Mouse (Mus musculus) hindbrain, embryonic 13.5 days (tissue): ENCODE data around the gene Crhbp. TPM values are rescaled to one million over a fixed set of nuclear protein-coding genes. Genes with fewer than 3 reads are reported as not detected.

Source experiments
- ATAC-seq: fragments of 200-750 bp; cut with Nextera tagmentation; 2 replicates; pipeline ENCODE4 v1.8.0; 2017; ENCODE audit warnings: moderate TSS enrichment; ENCODE audit not compliant: low FRiP score
- H3K27ac ChIP-seq: fragments of 300-500 bp; sonication (generic); 2 replicates; pipeline ENCODE4 v1.5.1; 2015; ENCODE audit warnings: inconsistent platforms, mild to moderate bottlenecking, moderate library complexity
- H3K27me3 ChIP-seq: fragments of 300-500 bp; sonication (generic); 2 replicates; pipeline ENCODE4 v1.6.1; 2015; ENCODE audit warnings: mild to moderate bottlenecking, inconsistent platforms
- H3K36me3 ChIP-seq: fragments of 300-500 bp; sonication (generic); 2 replicates; pipeline ENCODE4 v1.6.1; 2015; ENCODE audit warnings: mild to moderate bottlenecking, inconsistent platforms
- H3K4me1 ChIP-seq: fragments of 300-500 bp; sonication (generic); replicated peaks from 2 replicates; pipeline ENCODE4 v1.6.1; 2015; ENCODE audit warnings: inconsistent platforms
- H3K4me2 ChIP-seq: fragments of 300-500 bp; sonication (generic); 2 replicates; pipeline ENCODE4 v1.6.1; 2015; ENCODE audit warnings: inconsistent platforms, mild to moderate bottlenecking, moderate library complexity
- H3K4me3 ChIP-seq: fragments of 300-500 bp; sonication (generic); 2 replicates; pipeline ENCODE4 v1.5.1; 2015; ENCODE audit warnings: mild to moderate bottlenecking, inconsistent platforms
- H3K9ac ChIP-seq: fragments of 300-500 bp; sonication (generic); 2 replicates; pipeline ENCODE4 v1.6.1; 2015; ENCODE audit warnings: mild to moderate bottlenecking, inconsistent platforms
- H3K9me3 ChIP-seq: fragments of 300-500 bp; sonication (generic); 2 replicates; pipeline ENCODE4 v1.6.1; 2016; ENCODE audit warnings: inconsistent platforms
- WGBS: fragments of 180-500 bp; shearing (Covaris S2); methylation state at CpG from one replicate; pipeline ENCODE4 v1.1.7; 2015; 5-methylcytosine and 5-hydroxymethylcytosine counted together
- polyA plus RNA-seq: library from polyadenylated mRNA; unstranded; fragments of >200 nt; fragmentation: Nextera tagmentation; extraction: Ambion mirVana; gene quantifications from 2 replicates; pipeline ENCODE4 v1.2.1, GENCODE M21; 2015

The Crhbp gene
- polyA plus RNA-seq, 1 experiment from 2014 or later, result 8.4 TPM

DNA sequence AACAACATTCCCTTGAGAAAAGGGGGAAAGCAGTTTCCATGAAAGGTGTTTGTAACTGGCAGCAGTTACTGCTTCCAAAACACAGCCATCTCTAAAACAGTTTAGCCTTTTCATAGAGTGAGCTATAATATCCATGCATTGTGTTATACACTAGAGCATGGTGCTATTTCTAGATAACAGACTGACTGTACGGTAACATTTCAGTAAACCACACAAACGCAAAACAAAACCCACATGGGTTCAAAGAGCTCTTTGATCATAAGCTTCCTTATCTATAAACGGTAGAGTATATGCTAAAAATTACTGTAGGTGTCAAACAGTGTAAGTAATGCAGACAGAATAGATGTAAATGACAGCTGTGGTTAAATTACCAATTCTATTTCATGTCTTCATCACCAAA, 5.0 kb upstream of the Crhbp start:
- Histone ChIP-seq H3K9me3 (no peaks in the 10 kb centered on the region), H3K9ac (no peak overlapping the region), H3K4me2 (no peak overlapping the region), H3K36me3 (no peaks in the 10 kb centered on the region), H3K27ac (no peak overlapping the region), H3K4me3 (no peak overlapping the region), H3K27me3 (peaks cover 14% of the 10 kb centered on the region), H3K4me1 (peaks cover under 1% of the 10 kb centered on the region; the same call in 1 of the 2 replicates)
- WGBS, result 80% methylated on average over 3 of the region's 3 CpGs
- ATAC-seq, result no peak

DNA sequence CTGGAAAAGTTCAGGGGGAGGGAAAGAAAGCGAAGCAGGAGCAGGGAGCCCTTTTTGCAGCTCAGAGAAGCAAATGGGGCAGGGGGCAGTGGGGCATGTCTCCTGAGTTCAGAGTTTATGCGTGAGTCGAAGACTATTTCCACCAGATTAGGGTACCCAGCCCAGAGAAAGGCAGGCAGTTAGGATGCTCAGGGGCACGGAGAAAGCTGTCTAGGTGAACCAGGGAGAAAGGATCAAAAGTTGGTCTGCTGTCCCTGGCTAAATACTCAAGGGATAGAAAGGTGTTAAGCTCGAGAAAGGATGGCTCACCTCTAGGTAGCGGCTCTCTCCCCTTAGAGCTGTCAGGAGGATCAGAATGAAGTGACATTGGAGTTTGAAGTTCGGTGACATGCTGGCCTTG, 433 bp downstream of the Crhbp start:
- WGBS, result 12% methylated on average over 7 of the region's 7 CpGs
- Histone ChIP-seq H3K36me3 (no peaks in the 10 kb centered on the region), H3K27me3 (peaks cover 45% of the 10 kb centered on the region), H3K4me3 (peak overlapping the region; percentile 47), H3K9ac (peak overlapping the region; percentile 66; the same call in 1 of the 2 replicates), H3K4me1 (peaks cover 22% of the 10 kb centered on the region), H3K4me2 (peak overlapping the region; percentile 89), H3K27ac (no peak overlapping the region), H3K9me3 (no peaks in the 10 kb centered on the region)
- no peak for ATAC-seq

DNA sequence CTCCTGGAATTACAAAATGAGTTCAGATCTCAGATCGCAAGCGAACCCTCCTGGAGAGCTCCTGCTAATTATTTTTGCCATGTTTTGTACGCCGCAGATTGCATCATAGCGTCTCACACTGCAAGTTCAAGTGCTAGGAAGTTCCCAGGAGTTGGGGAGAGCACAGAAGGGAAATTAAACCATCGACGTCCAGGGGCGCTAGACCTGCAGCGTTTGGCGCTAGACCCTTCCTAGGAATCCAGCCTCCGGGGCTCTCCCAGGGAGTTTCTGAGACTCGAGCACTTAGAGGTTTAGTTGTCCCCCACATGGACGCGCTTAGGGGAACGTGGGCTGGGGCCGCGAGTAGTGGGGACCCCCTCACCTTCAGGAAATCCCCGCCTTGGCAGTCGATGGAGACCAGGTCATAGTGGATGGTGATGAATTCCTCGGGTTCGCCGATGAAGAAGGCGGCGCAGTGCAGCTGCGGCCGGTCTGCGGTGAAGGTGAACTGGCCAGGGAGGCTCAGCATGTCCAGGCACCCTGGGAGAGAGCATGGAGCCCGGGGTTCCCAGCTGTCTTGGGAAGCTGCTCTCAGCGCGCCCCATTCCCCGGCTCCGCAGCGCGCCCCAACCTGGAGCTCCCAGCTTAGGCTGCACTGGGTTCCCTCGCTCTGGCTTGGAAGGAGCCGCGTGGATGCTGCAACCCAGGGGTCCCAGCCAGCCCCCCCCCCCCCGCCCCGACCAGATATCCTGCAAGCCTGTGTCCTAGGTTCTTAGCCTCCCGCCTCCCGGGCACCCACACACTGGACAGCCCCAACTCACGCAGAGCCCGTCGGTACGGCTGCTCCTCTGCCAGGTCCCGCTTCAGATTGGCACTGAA, 1.1 kb downstream of the Crhbp start:
- Histone ChIP-seq H3K9me3 (no peaks in the 10 kb centered on the region), H3K9ac (peak overlapping the region; percentile 66), H3K4me3 (peak overlapping the region; percentile 47), H3K4me2 (peak overlapping the region; percentile 89), H3K27me3 (peaks cover 45% of the 10 kb centered on the region), H3K27ac (no peak overlapping the region), H3K4me1 (peaks cover 22% of the 10 kb centered on the region), H3K36me3 (no peaks in the 10 kb centered on the region)
- 1% methylated on average over 46 of the region's 46 CpGs for WGBS
- peak; percentile 71 for ATAC-seq

DNA sequence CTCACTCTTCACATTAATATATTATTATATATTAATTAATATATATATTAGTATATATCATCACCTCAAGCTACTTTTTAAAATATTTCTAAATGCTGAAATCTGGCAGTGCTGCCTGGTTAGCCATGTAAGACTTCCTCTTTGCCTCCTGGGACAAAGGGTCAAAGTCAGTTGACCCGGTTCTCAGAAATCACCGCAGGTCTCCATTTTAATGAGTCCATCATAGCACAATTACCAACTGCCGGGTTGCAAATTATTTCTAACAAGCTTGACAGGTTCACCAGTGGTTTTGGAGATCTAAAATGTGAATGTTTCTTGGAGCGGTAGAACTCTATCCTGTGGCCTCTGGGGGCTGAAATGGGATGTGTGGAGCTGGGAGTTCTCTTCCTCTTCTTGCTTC, 1.8 kb downstream of the Crhbp start:
- no peaks in the 10 kb centered on the region for H3K36me3 ChIP-seq
- peak overlapping the region; percentile 89 for H3K4me2 ChIP-seq
- peaks cover 22% of the 10 kb centered on the region for H3K4me1 ChIP-seq
- H3K9me3 ChIP-seq, result no peaks in the 10 kb centered on the region
- H3K4me3 ChIP-seq, result peak overlapping the region; percentile 47; the same call in 1 of the 2 replicates
- no peak for ATAC-seq
- peaks cover 49% of the 10 kb centered on the region for H3K27me3 ChIP-seq
- 19% methylated on average over 4 of the region's 4 CpGs for WGBS
- no peak overlapping the region for H3K9ac ChIP-seq
- no peak overlapping the region for H3K27ac ChIP-seq

DNA sequence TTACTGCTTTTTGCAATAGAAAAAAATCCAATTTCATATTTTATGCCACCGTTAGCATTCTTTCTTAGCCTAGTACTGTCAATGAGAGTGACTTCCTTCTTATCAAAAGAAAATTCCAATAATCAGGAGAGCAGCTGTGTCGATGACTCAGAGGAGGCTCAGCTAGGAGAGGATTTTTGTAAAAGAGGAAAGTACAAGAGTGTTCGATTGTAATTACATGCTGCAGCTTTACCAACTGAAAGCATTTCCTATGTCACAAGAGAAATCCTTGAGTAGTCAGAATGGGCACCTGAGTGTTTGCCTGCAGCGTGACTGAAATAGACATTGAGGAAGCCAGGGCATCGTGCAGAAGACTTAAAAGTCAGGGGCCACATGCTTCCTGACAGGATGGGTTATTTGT, 5.2 kb downstream of the Crhbp start:
- H3K9me3 ChIP-seq, result no peaks in the 10 kb centered on the region
- peaks cover 38% of the 10 kb centered on the region for H3K27me3 ChIP-seq
- H3K4me3 ChIP-seq, result no peak overlapping the region
- no peak overlapping the region for H3K9ac ChIP-seq
- no peak overlapping the region for H3K4me2 ChIP-seq
- H3K36me3 ChIP-seq, result no peaks in the 10 kb centered on the region
- H3K27ac ChIP-seq, result no peak overlapping the region
- H3K4me1 ChIP-seq, result peaks cover 20% of the 10 kb centered on the region
- no peak for ATAC-seq
- WGBS, result 89% methylated on average over 5 of the region's 5 CpGs

DNA sequence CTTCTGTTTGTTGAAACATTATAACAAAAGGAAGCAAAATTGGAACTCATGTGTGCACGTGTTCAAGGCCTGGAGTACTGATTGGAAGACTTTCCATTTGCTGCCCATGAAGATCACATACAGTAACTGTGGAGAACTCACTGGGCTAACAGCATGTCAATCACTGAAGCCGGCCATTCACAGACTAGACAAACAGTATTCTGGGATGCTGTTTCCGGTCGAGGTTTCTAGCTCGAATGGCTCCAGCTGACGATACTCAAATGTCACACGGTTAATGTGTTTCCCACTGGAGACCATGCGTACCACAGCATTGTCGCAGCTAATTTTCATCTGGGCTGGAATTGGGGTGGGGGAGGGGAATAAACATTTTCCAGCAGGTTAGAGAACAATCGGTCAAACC, 13.0 kb downstream of the Crhbp start:
- H3K4me3 ChIP-seq, result no peak overlapping the region
- H3K27ac ChIP-seq, result no peak overlapping the region
- no peak overlapping the region for H3K9ac ChIP-seq
- 76% methylated on average over 10 of the region's 10 CpGs for WGBS
- no peaks in the 10 kb centered on the region for H3K36me3 ChIP-seq
- no peak overlapping the region for H3K4me2 ChIP-seq
- H3K27me3 ChIP-seq, result no peaks in the 10 kb centered on the region
- H3K9me3 ChIP-seq, result no peaks in the 10 kb centered on the region
- 0 out of 2 replicates have a peak, but pooled peaks cover 3% of the 10 kb centered on the region for H3K4me1 ChIP-seq
- ATAC-seq, result no peak

DNA sequence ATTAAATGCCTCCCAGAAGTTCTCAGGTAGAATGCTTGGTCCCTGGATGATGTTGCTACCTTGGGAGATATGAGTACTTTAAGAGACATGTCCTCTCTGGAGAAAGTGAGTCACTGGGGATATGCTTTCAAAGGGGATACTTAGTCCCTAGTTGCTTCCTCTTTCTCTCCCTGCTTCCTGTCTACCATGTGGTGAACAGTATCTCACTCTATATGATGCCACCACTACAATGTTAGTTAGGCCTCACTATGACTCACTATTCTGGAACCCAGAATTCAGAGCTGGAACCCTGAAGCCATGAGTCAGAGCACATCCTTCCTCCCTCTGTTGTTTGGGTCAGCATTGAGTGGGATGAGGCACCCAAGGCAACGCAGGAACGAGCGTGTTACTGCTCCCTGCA, 17.2 kb downstream of the Crhbp start:
- no peak overlapping the region for H3K27ac ChIP-seq
- H3K9ac ChIP-seq, result no peak overlapping the region
- peaks cover 13% of the 10 kb centered on the region for H3K4me1 ChIP-seq
- no peaks in the 10 kb centered on the region for H3K36me3 ChIP-seq
- no peaks in the 10 kb centered on the region for H3K27me3 ChIP-seq
- no peak overlapping the region for H3K4me3 ChIP-seq
- H3K9me3 ChIP-seq, result no peaks in the 10 kb centered on the region
- no peak overlapping the region for H3K4me2 ChIP-seq
- no peak for ATAC-seq
- 80% methylated on average over 3 of the region's 3 CpGs for WGBS

DNA sequence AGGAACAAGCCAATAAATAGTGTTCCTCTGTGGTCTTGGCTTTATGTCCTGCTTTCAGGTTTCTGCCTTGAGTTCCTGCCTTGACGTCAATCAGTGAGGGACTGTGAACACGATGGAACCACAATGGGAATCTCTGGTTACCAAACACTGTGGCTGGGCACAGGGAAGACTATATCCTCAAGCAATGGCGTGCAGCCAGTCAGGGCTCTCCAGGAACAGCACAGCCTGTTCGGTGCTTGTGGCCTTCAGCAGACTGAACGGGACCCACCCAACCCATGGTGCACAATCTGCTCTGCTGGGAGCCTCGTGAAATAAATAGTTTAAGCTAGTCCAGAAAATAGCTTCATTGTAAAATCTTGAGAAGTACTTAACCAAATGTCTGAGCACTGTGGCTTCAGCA, 18.3 kb downstream of the Crhbp start:
- Histone ChIP-seq H3K36me3 (no peaks in the 10 kb centered on the region), H3K27me3 (no peaks in the 10 kb centered on the region), H3K4me2 (no peak overlapping the region), H3K9ac (no peak overlapping the region), H3K9me3 (no peaks in the 10 kb centered on the region), H3K27ac (no peak overlapping the region), H3K4me1 (peaks cover 13% of the 10 kb centered on the region), H3K4me3 (no peak overlapping the region)
- 86% methylated on average over 6 of the region's 6 CpGs for WGBS
- ATAC-seq, result no peak

DNA sequence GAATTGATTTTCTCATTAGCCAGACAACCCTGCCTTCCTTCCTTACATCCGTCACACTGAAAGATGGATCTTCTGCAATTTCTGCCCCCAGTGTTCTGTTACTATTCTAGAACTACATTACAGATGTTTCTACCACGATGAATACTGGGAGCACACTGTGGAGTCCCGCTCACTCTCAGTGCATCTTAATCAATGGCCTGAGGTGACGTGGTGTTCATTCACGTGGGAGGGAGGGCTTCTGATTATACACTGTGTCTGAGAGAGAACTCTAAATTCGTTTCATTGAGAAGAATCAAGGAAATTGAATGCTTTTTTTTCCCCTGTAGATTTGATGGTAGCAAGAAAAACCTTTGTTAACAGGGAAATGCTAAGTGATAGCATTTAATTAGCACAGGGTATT, 19.2 kb downstream of the Crhbp start:
- no peaks in the 10 kb centered on the region for H3K9me3 ChIP-seq
- no peaks in the 10 kb centered on the region for H3K36me3 ChIP-seq
- peaks cover 13% of the 10 kb centered on the region for H3K4me1 ChIP-seq
- peak overlapping the region; percentile 8; the same call in 1 of the 2 replicates for H3K27ac ChIP-seq
- H3K4me3 ChIP-seq, result no peak overlapping the region
- H3K9ac ChIP-seq, result no peak overlapping the region
- ATAC-seq, result no peak
- WGBS, result 36% methylated on average over 6 of the region's 6 CpGs
- H3K4me2 ChIP-seq, result no peak overlapping the region
- H3K27me3 ChIP-seq, result no peaks in the 10 kb centered on the region

DNA sequence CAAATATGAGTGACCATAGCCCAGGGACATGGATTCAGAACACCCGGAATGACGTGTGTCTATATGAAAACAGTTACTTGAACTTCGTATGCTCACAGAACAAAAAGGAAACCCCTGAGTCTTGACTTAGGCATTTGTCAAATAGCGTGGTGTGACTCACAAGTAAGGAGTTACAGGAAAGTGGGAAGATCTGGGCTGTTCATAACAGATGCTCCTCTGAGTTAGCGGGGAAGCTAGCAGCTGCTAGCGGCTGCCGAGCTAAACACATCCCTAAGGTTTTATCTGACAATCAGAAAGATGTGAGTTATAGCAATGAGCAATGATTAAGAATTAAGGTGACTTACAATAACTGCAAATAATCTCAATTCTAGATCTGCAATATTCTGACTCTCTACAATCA, 19.8 kb downstream of the Crhbp start:
- WGBS, result 86% methylated on average over 7 of the region's 7 CpGs
- H3K36me3 ChIP-seq, result no peaks in the 10 kb centered on the region

DNA sequence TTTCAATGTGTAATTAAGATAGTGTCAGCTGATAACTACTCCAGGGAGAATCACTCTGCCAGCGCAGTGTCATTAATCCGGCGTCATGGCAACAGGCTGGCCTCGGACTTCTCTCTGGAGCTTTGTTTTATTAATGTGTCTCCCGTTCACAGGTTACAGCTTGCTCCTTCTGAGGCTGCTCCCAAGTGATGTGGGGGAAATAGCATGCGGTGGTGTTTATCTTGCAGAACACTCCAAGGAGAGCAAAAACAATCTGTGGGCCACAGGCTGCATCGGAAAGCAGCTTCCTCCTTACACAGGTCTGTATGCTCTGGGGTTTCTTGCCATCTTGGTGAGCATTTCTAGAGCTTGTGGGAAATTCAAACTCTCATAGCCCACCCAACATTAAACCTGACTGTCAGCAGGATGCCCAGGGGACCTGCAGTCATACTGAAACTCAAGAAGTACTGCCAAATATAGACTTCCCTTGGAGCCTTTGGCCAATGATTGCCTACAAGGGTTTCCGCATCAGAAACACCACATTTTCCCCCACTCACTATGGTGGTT, 25.4 kb downstream of the Crhbp start:
- Histone ChIP-seq H3K4me3 (no peak overlapping the region), H3K9me3 (no peaks in the 10 kb centered on the region), H3K4me1 (peaks cover 20% of the 10 kb centered on the region), H3K27ac (peak overlapping the region; percentile 83), H3K36me3 (no peaks in the 10 kb centered on the region), H3K27me3 (no peaks in the 10 kb centered on the region), H3K4me2 (peak overlapping the region; percentile 24), H3K9ac (no peak overlapping the region)
- peak; percentile 91 for ATAC-seq
- 25% methylated on average over 8 of the region's 8 CpGs for WGBS

More for the DNA sequence above, 19.8 kb downstream of the Crhbp start:
- Histone ChIP-seq H3K4me2 (no peak overlapping the region), H3K27me3 (no peaks in the 10 kb centered on the region), H3K4me3 (no peak overlapping the region), H3K27ac (no peak overlapping the region), H3K4me1 (peaks cover 13% of the 10 kb centered on the region), H3K9me3 (no peaks in the 10 kb centered on the region), H3K9ac (no peak overlapping the region)
- ATAC-seq, result no peak

DNA sequence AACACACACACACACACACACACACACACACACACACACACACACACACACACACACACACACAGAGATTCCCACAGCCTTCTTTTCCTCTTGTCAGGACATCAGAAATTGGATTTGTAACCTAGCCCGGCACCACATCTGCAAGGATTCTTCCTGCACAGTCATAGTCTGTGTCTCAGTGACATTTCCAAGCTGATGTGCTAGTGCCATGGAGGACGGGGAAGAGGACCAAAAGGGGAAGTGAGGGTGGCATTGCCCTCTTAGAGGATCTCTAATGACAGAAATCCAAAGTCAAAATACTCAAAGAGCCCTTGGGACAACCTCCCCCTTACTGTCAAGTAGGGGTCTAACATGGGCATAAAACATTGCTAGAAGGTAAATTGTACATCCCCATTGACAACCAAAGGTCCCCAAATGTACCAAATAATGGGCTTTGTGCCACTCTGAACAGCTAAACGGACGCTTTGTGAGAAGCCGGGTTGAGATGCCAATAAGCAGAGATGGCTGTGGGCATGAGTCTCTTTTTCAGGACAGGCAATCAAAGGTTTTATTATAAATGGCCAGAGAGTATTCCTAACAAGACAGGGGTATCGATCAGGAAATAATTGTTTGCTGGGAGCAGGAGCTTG, 26.0 kb downstream of the Crhbp start:
- Histone ChIP-seq H3K36me3 (no peaks in the 10 kb centered on the region), H3K4me3 (no peak overlapping the region), H3K4me1 (peaks cover 20% of the 10 kb centered on the region), H3K4me2 (peak overlapping the region; percentile 24), H3K9ac (no peak overlapping the region), H3K27ac (peak overlapping the region; percentile 83), H3K9me3 (no peaks in the 10 kb centered on the region), H3K27me3 (no peaks in the 10 kb centered on the region)
- WGBS, result 40% methylated on average over 6 of the region's 6 CpGs
- ATAC-seq, result peak; percentile 47
